Mouse (Mus musculus) CD4-positive naive resting alpha-beta T cell, adult 57 days (primary cell): ENCODE results near the gene Cemip. TPM values are rescaled to one million over a fixed set of nuclear protein-coding genes. Genes with fewer than 3 reads are reported as not detected.

Experiments
- total RNA-seq: library from RNA; stranded (reverse); gene quantifications from one replicate; pipeline ENCODE4 v1.2.4, GENCODE M21; 2023

The Cemip gene
- not detected for total RNA-seq

GRCm38 (mm10) chr7:84086039-84086829, at the start of gene Cemip:
Gene Cemip, minus strand, starts transcription at chr7:84086502.

GRCm38 (mm10) chr7:83884021-83884658, 202.2 kb downstream of the Cemip start, which contains the start of the genes Tlnrd1 and Mesd:
Gene Tlnrd1, minus strand, starts transcription at chr7:83884305.
Gene Mesd, plus strand, starts transcription at chr7:83884466.

Other genes with a start within 250 kb of the Cemip start
- 8.4 TPM for gene Tlnrd1, start 202.2 kb downstream of the Cemip start, total RNA-seq
- 36.6 TPM for gene Mesd, start 202.0 kb downstream of the Cemip start, total RNA-seq
- 21.2 TPM for gene Abhd17c, start 65.4 kb upstream of the Cemip start, total RNA-seq